Comparison of ENCODE assay signal across 12 mouse cellular contexts in the genomic region with DNA sequence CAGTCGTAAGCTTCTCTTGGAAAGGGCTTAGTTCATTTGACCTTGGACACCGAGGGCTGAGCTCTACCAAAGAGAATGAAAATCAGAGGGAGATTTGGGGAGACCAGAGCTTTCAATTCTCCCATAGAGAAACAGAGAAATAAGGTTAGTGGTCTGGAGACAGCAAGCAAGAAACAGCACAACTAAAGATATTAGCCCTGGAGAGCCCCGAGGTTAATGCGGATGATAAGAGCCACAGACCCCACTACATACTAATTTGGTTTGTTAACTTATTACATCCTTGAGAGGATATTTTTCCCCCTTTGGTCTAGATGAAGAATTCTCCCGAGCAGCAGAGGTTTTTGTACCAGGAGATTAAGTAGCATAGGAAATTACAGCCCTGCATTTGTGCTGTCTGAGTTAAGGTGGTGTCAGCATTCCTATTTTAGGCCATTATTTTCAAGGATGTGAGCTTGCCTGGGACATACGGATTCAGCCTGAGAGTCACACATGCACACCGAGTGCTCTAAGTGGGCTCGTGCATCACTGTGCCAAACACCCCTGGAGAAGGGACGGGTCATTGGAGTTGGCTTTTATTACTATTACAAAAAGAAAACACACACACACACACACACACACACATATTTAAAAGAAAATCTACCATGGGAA.
DNase-seq lines count a peak whose midpoint lies in the region; ATAC-seq lines count a peak whose summit lies in the region.
"Had no signal": no experiment of that assay in that cellular context is flagged by ENCODE, and none has a peak within 500 bp of the region (broad histone marks: within the 10 kb centered on the region; RNA-seq: fewer than 3 reads in every experiment).

No protein-coding gene starts in this region.

- DNase-seq in frontal cortex, postnatal 36 days (ENCODE audit: low spot score in 2 of 2): no peak
- DNase-seq in ovary, adult 18-20 months (ENCODE audit: low spot score): no peak
- no peak for DNase-seq in frontal cortex, postnatal 25 days (ENCODE audit: low spot score in 2 of 2)
- no peak for DNase-seq in adipocyte (ENCODE audit: low spot score)

- 56% methylated on average over 9 of the region's 9 CpGs for WGBS in hindbrain, embryonic 13.5 days
- WGBS in midbrain, embryonic 12.5 days: 34% methylated on average over 9 of the region's 9 CpGs

- ATAC-seq in frontal cortex, adult (ENCODE audit: low TSS enrichment): peak; percentile 47; the same call in 1 of the 2 replicates
- 0 out of 2 replicates have a peak, but pooled peaks have one; percentile 11 for ATAC-seq in common myeloid progenitor, adult 5-6 weeks (replicated peaks; ENCODE audit: low read depth, poor library complexity, severe bottlenecking)
- ATAC-seq in hindbrain, embryonic 13.5 days (ENCODE audit: low FRiP score): peak; percentile 20; the same call in 1 of the 2 replicates
- no peak; the same call in 1 of the 2 replicates for ATAC-seq in midbrain, embryonic 12.5 days (ENCODE audit: low FRiP score, low read depth)
- ATAC-seq: liver, postnatal 0 days had no signal

- H3K27ac ChIP-seq in hindbrain, embryonic 13.5 days: peak overlapping the region; percentile 64; the same call in 1 of the 2 replicates
- H3K27ac ChIP-seq in midbrain, embryonic 12.5 days (replicated peaks): no peak overlapping the region
- H3K27ac ChIP-seq: heart, embryonic 15.5 days; macrophage had no signal

- 0 out of 2 replicates have a peak overlapping the region, but pooled peaks have one; percentile 26 for H3K4me2 ChIP-seq in hindbrain, embryonic 13.5 days
- peak overlapping the region; percentile 21 for H3K4me2 ChIP-seq in midbrain, embryonic 12.5 days (replicated peaks)
- H3K4me2 ChIP-seq: heart, embryonic 15.5 days had no signal

- H3K36me3 ChIP-seq in hindbrain, embryonic 13.5 days: no peaks in the 10 kb centered on the region
- H3K36me3 ChIP-seq in midbrain, embryonic 12.5 days: no peaks in the 10 kb centered on the region
- H3K36me3 ChIP-seq: heart, embryonic 15.5 days had no signal

- H3K9me3 ChIP-seq in hindbrain, embryonic 13.5 days: no peaks in the 10 kb centered on the region
- H3K9me3 ChIP-seq in midbrain, embryonic 12.5 days: no peaks in the 10 kb centered on the region
- H3K9me3 ChIP-seq: heart, embryonic 15.5 days had no signal

- H3K4me3 ChIP-seq in hindbrain, embryonic 13.5 days: no peak overlapping the region
- H3K4me3 ChIP-seq in midbrain, embryonic 12.5 days: no peak overlapping the region
- H3K4me3 ChIP-seq: heart, embryonic 15.5 days; myocyte had no signal

- H3K4me1 ChIP-seq in hindbrain, embryonic 13.5 days (replicated peaks): peaks cover 34% of the 10 kb centered on the region
- H3K4me1 ChIP-seq in midbrain, embryonic 12.5 days: peaks cover 4% of the 10 kb centered on the region
- H3K4me1 ChIP-seq: heart, embryonic 15.5 days had no signal

- H3K9ac ChIP-seq in hindbrain, embryonic 13.5 days: no peak overlapping the region; the same call in 1 of the 2 replicates
- H3K9ac ChIP-seq in midbrain, embryonic 12.5 days (replicated peaks): no peak overlapping the region
- H3K9ac ChIP-seq: heart, embryonic 15.5 days; liver, postnatal 0 days had no signal

- no peaks in the 10 kb centered on the region for H3K27me3 ChIP-seq in hindbrain, embryonic 13.5 days
- H3K27me3 ChIP-seq in midbrain, embryonic 12.5 days: no peaks in the 10 kb centered on the region; the same call in 1 of the 2 replicates
- H3K27me3 ChIP-seq: heart, embryonic 15.5 days had no signal
